Mouse (Mus musculus) layer of hippocampus, adult 9-10 months (tissue): ENCODE measurements around the gene Rims1.

Experiments
- DNase-seq: peaks from one replicate; pipeline ENCODE4 v3.0.0; 2022; ENCODE audit warnings: low spot score

Gene Rims1

GRCm38 (mm10) chr1:22805726-22806625 is at the start of gene Rims1:
Gene Rims1 (minus strand): TSS chr1:22805994.
- DNase-seq: no peak

- no peak for DNase-seq
Measured at GRCm38 (mm10) chr1:22806626-22807096, 867 bp upstream of the Rims1 start.

- no peak for DNase-seq
Measured at GRCm38 (mm10) chr1:22805025-22805725, 619 bp downstream of the Rims1 start.

- DNase-seq: no peak
Measured at GRCm38 (mm10) chr1:22804148-22804885, 1.5 kb downstream of the Rims1 start.

GRCm38 (mm10) chr1:22803471-22803870 is 2.3 kb downstream of the Rims1 start:
- no peak for DNase-seq

GRCm38 (mm10) chr1:22800276-22800675 is 5.5 kb downstream of the Rims1 start:
- DNase-seq: no peak

- DNase-seq: no peak
Measured at GRCm38 (mm10) chr1:22797091-22797490, 8.7 kb downstream of the Rims1 start.

GRCm38 (mm10) chr1:22789391-22789909 is 16.3 kb downstream of the Rims1 start:
- DNase-seq: no peak

GRCm38 (mm10) chr1:22787616-22788015 is 18.2 kb downstream of the Rims1 start:
- no peak for DNase-seq

- no peak for DNase-seq
Measured at GRCm38 (mm10) chr1:22770530-22771254, 35.1 kb downstream of the Rims1 start.

GRCm38 (mm10) chr1:22763376-22763775 is 42.4 kb downstream of the Rims1 start:
- no peak for DNase-seq

- no peak for DNase-seq
Measured at GRCm38 (mm10) chr1:22762780-22763179, 43.0 kb downstream of the Rims1 start.

- DNase-seq: no peak
Measured at GRCm38 (mm10) chr1:22750536-22750935, 55.3 kb downstream of the Rims1 start.

- no peak for DNase-seq
Measured at GRCm38 (mm10) chr1:22744655-22745054, 61.1 kb downstream of the Rims1 start.

- DNase-seq: no peak
Measured at GRCm38 (mm10) chr1:22737491-22737890, 68.3 kb downstream of the Rims1 start.

GRCm38 (mm10) chr1:22734429-22734828 is 71.4 kb downstream of the Rims1 start:
- no peak for DNase-seq

- DNase-seq: no peak
Measured at GRCm38 (mm10) chr1:22733281-22733680, 72.5 kb downstream of the Rims1 start.

GRCm38 (mm10) chr1:22728207-22728606 is 77.6 kb downstream of the Rims1 start:
- DNase-seq: no peak

GRCm38 (mm10) chr1:22721706-22722105 is 84.1 kb downstream of the Rims1 start:
- DNase-seq: no peak

- DNase-seq: no peak
Measured at GRCm38 (mm10) chr1:22720714-22721113, 85.1 kb downstream of the Rims1 start.

- DNase-seq: peak; percentile 21
Measured at GRCm38 (mm10) chr1:22709461-22709860, 96.3 kb downstream of the Rims1 start.
